Mouse (Mus musculus): Measurements from ENCODE around the gene Dbt.

DNA sequence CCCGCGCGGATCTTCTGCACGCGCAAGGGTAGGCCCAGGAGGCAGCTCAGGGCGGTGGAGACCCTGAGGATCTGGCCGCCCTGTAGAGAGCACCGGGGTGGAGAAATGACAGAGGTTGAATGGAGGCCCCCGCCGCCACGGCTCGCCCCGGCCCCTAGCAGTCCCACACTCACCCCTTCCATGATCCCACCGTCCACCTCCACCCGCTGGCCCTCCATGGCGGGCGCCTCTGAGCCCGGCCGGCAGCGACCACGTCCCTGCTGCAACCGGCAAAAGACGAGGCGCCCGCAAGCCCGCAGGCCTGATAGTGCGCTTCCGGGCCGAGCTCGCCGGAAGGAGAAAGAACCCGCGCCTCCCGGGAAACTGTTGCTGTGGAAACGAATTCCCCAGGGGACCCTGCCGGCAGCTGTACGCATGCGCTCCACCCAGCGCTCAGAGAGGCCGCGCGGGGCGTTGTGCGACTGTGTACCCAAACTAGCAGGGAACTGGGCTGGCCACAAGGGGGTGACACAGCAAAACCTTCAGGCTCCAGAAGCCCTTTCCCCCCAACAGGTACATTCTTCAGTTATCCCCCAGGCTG is 5.0 kb upstream of the Dbt start, which contains the start of gene Rtca:
- TF ChIP-seq CTCF (IDR thresholded peaks at IDR 0.05; ENCODE audit: low read depth): peak; percentile 97
- no peak for TF ChIP-seq EP300 (IDR thresholded peaks at IDR 0.05; ENCODE audit: low read depth)

Measured in liver, embryonic 14.5 days (tissue).